Mouse (Mus musculus): ENCODE results near the gene Tead2.

Gene Tead2

DNA sequence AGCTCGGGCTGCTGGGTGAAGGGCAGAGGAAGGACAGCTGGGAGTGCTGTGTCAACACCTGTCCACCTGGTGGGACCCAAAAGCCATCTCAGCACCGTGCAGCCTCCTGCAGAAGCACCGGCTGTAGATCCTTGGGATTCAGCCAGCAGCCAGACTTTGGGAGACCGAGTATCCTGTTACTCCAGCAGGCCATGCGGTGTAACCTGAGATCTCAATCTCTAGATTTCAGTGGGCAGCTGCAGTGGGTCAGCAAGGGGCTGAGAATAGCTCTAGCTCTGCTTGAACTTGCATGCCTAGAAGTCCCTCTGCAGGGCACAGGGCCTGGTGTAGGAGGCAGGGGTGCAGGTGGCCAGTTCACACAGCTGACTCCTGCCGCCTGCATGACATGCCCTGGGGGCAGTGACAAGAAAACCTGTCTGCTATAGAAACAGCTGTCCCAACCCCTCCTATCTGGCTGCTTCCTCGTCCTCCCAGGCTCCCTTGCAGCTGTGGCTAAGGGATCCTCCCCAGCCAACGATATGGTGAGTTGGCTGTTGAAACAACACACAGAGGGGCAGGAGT lies 23.7 kb upstream of the Tead2 start:
- no peak for DNase-seq (ENCODE audit: low spot score)

DNA sequence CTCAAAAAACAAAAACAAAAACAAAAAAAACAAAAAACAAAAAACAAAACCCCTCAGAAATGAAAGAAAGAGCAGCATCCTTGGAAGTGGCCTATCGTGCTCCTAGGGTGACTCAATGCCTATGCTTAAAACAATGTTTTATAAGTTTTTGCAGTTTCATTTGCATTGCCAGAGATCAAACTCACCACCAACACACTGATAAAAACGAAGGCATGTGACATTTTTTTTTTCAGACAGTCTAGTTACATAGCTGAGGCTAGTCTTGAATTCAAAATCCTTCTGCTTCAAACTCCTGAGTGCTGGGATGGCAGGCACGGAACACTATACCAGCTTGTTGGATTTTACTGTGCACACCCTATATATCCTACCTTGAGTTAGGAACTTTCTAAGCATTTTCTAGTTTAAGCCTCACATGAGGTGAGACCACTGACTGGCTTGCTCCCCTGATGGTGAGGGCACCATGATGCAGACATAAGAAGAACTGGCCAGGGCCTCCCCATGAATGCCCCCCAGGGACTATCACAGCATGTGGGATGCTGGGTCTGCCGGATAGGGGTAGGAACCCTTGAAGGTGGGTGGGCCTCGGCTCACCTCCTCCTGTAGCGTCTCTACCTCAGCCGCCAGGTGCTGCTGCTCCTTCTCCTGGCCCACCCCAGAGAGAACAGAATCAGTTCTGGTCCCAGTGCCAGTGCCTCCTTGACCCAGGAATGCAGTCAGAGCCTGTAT lies 22.8 kb upstream of the Tead2 start:
- no peak for DNase-seq (ENCODE audit: low spot score)

DNA sequence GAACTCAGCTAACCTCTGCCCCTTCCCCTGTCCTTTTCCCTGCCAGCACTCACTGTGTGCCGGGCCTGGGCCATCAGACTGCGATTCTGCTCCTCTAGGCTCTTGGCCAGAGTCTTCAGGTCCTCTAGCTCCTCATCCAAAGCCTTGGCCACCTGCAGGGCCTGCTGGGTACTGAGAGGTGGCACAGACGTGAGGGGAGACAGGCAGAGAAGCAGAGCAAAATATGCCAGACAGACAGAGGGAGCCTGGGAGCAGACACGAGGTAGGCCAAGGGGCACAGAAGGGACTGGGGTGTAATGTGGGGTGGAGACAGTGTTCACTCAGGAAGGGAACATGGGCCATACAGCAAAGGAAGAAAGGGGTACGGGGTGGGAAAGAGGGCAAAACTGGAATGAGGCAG lies 22.1 kb upstream of the Tead2 start:
- DNase-seq (ENCODE audit: low spot score): no peak

DNA sequence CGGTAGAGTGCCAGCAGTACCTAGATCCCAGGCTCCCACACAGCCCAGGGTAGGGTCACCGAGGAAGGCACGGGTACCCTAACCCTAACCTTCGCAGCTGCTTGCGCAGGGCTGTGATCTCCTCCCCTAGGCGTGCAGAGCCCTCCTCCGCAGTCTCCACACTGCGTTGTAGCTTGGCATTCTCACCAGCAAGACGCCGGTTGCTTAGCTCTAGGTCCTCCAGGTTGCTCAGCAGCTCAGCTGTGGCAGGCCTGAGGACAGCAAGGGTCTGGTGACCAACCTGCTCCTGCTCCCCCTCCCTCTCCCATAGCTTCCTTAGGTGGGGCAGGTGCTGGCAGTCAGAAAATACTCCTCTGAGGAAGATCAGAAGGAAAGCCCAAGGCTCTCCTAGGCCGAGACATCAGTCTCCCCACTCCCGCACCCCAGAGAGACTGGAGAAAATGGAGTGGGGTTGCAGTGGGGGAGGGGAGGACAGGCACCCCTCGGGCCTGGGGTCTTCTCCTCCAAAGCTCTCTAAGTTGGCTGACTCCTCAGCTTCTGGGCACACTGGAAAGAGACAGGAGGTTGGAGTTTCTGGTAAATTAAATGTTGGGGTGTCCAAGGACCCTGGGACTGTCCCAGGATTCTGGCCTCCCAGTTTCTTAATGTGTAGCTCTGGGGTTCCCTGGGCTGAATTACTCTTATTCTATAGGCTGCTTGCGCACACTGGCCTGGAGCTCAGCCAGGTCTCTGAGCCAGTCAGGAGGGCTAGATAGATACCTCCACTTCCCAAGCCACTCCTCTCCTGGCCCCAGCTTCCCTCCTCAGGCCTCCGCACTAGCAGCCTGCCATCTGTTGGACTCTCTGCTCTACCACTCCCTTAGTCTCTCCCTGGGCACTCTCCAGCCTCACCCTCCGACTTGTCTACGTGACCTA lies 21.4 kb upstream of the Tead2 start:
- DNase-seq (ENCODE audit: low spot score): no peak

DNA sequence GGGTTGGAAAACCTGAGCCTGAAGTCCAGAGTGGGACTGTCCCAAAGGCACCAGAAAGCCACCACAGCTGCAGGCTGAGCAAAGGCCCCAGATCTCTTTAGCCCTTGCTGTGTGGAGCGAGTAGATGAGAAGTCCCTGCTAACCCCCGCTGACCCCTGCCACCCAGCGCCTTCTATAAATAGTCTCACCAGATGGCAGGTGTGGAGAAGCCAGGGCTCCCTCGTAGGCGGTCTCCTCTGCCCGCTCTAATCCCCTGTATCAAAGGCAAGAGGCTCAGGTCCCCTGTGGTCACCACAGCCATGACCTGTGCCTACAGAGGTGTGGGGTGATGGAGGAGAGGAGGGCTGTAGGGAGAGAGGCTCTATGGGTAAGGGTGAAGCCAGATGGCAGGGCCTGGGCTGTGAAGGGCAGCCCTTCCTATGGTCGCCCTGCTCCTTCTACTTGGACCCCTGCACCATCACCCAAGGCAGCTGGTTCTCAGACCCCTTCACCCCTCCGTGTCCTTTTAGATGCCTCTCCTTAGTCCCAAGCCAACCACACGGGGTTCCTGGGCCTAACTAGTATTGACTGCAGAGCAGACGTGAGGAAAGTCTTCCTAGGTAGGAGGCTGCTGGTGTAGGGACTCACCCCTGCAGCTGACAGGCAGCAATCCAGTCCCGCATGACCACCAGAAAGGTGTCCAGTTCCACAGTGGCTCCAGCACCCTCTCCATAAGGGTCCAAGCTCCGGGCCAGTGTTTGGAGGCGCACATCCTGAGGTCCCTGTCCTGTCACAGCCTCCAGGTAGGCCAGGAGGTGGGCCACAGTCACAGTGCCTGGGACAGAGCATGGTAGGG lies 20.0 kb upstream of the Tead2 start:
- no peak for DNase-seq (ENCODE audit: low spot score)

DNA sequence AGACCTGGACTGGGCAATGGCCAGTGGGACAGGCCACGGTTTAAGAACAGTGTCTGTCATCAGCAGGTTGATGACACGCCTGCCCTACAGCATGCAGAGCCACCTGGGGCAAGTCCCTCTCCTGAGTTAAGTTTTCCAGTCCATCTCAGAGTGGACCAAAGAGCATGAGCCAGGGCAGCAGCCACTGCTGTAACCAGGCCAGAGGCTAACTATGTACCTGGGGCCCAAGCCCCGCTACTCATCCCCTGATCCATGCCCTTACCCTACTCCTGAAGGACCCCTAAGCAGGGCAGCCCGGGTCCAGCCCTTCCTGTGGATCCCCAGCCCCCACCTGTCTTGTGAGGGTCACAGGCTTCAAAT lies 19.4 kb upstream of the Tead2 start:
- no peak for DNase-seq (ENCODE audit: low spot score)

DNA sequence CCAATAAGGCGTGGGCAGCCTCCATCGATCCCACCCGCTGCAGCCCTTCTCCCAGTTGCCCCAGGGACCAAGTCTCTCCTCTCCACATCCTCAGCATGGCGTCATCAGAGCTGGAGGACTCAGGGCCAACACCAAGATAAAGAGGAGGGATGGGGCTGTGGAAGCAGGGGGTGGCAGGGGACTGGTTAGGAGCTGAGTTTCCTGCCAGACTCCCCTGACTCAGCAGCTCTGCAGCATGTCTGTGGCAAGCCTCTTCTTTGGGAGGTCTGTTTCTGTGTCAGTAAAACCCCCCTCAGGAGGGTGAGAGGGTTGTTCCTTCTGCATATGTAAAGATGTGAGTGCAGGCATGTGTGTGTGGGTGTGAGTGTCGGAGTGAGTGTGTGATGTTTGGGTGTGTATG lies 18.6 kb upstream of the Tead2 start:
- DNase-seq (ENCODE audit: low spot score): no peak

DNA sequence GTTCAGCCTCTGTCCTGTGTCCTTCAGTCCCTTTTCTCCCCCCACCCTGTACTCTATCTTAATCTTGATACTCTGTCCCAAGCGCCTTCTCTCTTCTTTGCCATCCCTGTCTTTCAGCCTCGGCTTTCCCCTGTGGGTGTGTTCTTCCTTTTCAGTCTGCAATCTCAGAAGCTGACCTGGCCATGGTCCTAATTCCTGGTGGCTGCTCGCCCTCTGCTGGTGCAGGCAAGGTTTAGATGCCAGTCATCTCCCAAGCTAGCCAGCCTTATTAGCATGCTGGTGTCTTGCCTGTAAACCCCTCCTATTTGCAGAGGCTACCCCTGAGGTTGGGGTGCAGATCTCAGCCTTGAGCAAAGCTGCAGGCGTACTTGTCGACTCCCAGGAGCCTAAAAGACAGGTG lies 17.1 kb upstream of the Tead2 start:
- DNase-seq (ENCODE audit: low spot score): no peak

DNA sequence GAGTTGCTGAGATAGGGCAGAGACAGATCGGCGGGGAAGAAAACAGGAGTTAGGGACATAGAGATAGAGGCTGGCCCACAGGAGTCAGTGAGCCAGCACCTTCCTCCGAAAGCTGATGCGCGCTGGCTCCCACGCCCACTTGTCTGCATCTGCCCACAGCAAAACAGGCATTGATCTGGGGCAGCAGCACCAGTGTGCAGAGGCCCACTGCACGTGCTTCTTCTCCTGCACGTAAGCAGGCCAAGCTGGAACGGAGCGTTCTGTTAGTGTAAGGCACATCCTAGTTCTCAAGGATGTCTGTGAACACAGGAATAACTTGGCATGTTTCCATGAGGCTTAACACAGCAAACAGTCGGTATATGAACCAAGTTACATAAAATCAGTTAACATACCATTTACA lies 16.6 kb upstream of the Tead2 start:
- no peak for DNase-seq (ENCODE audit: low spot score)

DNA sequence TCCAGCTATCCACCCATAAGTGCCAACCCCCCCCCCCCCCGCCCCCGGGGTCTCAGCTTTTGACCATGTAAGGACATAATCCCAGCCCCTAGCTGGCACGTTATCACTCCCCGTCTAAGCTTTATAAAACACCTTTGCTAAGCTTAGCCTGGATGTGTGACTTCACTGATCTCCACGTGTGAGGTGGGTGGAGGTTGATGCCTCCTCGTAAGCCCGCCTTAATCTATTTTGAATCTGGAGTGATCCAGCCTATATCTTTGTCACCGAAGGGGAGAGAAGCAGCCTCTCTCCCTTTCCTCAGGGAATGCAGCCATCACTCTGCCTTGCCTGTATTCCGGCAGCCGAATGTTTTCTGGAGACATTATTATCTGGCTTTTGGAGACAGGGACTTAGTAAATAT lies 12.9 kb upstream of the Tead2 start:
- DNase-seq (ENCODE audit: low spot score): no peak

DNA sequence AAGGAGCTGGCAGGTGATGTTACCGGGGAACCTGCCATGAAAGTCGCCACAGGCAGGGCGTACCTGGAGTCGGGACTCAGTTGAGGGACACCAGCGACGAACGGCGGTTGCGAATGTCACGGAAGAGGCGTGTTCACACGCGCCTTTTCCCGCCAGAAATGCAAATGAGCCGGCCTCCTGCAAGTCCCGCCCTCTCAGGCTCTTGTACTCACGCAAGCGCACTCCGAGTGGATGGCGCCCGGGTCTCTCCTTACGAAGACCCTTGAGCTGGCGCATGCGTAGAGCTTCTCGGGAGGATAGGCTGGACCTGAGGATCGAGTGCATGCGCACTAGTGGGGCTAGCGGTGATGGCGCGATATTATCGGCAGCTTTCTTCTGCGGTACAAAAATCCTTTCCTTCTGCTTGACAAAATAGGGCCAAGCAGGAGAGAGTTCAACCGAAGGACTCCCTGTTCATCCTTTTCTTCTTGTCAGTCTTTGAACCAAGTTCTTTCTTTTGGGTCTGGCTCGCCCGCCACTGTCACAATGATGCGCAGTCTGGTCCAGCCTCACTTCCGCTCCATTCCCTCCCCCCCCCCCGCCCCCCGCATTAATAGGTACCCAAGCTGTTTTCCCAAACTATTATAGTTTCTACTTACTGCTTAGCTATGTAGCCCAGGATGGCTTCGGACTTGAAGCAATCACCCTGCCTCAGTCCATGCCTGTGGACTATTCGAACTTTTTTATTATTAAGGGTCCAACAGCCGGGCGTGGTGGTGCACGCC lies 11.0 kb upstream of the Tead2 start, which contains the start of gene Ccdc155:
Ccdc155 (minus strand) TSS at position 513 of the 764 bp plus-strand sequence.
- peak; percentile 39 for DNase-seq (ENCODE audit: low spot score)

DNA sequence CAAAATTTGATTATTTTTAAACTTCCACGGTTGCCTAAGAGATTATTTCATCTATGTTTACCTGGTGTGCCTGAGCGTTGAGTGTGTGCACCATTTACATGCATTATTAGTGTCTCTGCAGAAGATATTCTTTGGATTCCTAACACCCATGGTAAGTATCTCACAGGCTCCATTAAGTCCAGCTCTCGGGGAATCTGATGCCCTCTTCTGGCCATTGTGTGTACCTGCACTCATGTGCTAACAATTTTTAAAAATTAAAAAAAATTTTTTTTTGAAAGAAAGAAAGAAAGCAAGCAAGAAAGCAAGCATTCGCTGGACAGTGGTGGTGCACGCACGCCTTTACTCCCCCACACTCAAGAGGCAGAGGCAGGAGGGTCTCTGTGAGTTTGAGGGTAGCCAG lies 7.3 kb upstream of the Tead2 start:
- no peak for DNase-seq (ENCODE audit: low spot score)

DNA sequence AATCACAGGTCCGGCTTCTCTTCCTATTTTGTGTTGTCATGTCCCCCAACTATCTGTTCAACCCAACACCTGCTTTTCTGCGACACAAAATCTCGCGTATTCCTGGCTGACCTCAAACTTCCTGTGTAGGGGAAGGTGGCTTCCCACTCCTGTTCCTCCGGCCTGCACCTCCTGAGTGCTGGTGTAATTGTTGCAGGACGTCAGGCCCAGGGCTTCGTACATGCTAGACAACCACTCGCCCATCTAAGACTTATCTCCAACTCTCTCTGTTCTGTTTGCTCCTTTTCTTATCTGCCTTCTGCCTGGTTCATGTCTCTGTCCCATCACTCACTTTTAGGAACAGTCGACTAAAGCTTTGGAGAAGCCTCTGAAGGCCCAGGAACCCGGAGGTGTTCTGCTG lies 4.5 kb upstream of the Tead2 start:
- no peak for DNase-seq (ENCODE audit: low spot score)

DNA sequence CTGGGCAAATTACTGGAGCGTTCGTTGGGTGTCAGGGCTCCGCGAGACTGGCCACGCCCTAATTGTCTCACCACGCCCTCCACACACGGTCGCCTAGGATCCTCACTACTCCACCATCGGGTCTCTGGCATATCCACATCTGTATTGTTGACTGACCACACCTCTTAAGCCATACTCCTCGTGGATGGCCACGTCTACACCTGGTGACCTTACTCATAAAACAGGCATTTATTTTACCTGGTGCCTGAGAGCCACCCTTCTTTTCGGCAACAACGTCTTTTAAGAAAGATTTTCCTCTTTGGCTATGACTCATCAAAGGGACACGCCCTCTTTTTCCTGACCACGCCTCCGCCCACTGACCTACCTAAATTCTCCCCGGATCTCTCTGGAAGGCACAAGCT lies 3.7 kb upstream of the Tead2 start, which contains the start of gene Dkkl1:
Dkkl1 (minus strand) TSS at position 297 of the 401 bp plus-strand sequence.
- DNase-seq (ENCODE audit: low spot score): no peak

DNA sequence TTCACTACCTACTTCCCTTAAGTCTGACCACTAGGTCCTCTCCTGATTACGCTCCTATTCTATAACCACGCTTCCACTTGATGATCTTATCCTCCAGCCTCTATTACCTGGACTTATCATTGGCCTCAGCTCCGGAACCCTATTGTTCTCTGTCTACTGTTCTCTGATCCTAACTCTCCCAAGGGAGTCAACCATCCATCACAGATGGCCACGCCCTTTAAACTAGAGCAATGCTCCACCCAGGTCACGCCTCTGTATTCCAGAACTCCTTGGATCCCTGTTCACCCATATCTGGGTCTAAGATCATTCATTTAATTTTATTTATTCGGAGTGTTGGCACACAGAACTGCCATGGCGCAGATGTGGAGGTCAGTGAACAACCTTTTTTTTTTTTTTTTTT lies 3.2 kb upstream of the Tead2 start:
- DNase-seq (ENCODE audit: low spot score): no peak

DNA sequence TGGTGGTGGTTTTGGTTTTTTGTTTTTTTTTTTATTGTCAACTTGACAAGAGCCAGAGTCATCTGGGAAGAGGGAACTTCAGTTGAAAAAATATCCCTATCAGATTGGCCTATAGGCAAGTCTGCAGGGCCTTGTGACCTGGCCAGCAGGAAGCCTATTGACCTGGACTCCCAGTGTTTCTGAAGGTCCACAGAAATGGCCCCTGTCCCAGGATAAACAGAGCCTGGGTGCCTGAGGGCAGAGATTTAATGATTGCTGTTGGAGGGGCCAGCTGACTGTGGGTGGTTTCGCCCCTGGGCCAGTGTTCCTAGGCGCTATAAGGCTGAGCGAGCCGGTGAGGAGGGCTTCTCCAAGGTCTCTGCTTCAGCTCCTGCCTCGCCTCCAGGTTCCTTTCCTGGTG lies 1.8 kb upstream of the Tead2 start:
- no peak for DNase-seq (ENCODE audit: low spot score)

DNA sequence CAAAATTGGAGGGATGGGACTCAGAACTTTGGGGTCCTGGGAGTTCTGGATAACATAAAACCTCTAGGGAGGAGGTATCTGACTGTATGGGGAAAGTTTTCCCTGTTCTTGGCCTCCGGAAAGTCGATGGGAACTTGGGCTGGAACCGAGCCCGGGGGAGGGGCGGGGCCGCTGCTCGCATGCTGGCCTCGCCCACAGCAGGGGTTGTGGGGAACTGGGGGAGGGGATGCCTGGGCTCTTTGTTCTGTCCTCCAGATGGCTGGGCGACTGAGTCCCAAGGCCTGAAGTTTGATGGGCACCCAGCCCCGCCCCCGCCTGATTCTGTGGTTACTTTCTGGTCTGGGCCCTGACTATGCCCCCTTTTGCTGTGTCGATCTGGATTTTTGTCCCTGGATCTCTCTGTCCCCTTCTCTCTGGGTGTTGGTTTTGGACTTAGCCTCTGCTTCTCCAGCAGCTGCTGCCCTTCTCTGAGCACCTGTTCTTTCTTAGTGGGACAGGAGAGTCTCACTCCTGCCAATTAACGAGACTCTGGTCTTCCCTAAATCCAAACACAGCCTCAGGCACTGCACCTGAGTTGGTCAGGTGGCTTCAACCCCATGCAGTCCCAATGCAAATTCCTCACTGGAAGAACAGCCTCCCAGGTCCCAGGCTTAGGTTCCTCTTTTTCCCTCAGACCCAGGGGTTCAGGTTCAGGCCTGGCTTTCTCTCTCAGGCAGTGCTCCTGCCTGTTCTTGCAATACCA lies 1.1 kb downstream of the Tead2 start:
- no peak for DNase-seq (ENCODE audit: low spot score)

DNA sequence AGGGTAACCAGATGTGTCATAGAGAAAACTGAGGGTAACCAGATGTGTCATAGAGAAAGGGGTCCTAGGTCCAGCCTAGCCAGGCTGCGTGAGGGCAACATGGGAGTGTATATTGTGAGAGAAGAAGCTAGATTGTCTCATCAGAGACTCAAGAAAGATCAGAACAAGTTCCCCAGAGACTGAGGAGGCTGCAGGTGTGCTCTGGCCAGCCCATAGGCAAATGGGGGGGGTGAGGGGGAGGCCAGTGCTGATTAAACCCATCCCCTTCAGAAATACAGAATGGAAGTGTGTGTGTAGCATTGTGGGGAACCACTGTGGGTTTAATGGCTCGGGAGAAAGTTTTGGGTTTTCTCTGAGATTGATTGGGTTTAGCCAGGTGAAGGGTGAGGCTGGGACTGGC lies 6.1 kb downstream of the Tead2 start:
- DNase-seq (ENCODE audit: low spot score): no peak

DNA sequence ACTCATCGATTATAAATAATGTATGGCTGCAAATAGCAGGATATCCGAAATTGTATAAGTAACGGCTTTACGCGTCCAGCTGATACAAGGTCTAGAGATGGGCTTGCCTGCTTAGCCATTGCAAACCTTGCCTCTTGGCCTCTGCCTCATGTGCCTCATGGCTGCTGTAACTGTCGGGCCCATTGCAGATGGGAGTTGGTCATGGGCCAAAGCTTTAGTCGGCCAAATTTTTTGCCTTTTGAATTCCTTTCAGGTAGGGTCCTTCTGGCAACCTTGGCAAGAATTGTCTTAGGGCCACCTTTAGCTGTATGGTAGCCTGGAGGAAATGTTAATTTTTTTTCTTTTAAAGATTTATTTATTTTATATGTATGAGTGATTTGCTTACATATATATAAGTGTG lies 9.3 kb downstream of the Tead2 start:
- DNase-seq (ENCODE audit: low spot score): no peak

DNA sequence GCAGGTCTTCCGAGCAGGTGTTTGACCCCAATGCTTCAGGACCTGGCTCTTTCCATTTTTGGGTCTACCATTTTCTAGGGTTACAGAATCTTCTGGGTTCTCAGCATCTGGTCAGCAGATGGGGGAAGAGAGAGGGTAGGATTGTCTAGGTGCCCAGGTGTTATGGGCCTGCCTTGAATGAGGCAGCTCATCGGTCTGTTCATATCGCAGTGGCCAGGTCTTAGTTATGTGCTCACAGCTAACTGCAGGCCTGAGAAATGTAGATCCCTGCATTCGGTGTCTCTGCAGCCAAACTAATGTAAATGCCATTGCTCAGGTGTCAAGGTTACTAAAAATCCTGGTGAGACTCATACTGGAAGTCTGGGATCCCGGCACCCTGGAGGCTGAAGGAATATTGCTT lies 10.9 kb downstream of the Tead2 start:
- DNase-seq (ENCODE audit: low spot score): no peak

DNA sequence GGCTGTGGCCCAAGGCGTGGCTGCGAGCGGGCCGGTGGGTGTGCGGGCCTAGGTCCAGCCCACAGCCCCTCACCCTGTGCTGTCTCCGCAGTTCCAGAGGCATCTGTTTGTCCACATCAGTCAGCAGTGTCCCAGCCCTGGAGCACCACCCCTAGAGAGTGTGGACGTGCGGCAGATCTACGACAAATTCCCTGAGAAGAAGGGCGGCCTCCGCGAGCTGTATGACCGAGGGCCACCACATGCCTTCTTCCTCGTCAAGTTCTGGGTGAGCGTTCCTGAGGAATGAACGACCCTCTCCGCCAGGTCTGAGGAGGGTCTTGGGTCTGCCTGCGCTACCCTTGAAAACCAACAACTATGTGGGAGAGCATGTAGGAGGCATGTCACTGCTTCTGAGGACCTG lies 13.0 kb downstream of the Tead2 start:
- no peak for DNase-seq (ENCODE audit: low spot score)
